Mouse (Mus musculus): ENCODE measurements around the gene Ebp.

Gene Ebp

GRCm38 (mm10) chrX:8193419-8193723 lies at the start of gene Ebp:
Ebp (minus strand) TSS chrX:8193512.
- in situ Hi-C loops (cut with MboI, MseI) = loop anchor here (10.0 kb wide), 1 partner anchor 441 kb away; no protein-coding TSS in a partner anchor

DNA sequence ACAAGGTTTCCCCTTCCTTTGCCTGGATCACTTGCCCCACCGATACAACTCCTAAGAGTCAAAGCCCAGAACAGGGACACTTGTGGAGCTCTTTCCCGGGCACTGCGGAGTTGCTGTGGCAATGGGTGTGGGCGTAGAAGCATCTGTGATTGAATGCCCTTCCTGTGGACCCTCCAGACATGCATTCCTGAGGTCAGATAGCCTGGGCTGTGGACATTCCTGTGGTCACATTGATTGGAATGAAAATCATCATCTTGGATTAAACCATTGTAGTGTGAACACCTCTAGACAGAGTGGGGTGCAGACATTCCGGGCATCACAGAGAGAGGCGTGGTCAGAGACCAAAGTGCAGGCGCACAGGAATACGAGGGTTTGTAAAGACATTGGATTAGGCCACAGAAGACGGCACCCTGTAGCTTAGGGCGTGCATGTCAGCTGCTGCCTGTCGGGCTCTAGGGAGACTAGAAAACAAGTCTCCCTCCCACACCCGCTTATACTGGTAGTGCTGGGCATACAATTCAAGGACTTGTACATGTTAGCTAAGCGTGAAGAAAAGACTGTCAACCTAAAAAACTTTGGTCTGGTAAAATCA lies 45.6 kb upstream of the Ebp start:
- in situ Hi-C loops (cut with MboI, MseI) = no loop called here

DNA sequence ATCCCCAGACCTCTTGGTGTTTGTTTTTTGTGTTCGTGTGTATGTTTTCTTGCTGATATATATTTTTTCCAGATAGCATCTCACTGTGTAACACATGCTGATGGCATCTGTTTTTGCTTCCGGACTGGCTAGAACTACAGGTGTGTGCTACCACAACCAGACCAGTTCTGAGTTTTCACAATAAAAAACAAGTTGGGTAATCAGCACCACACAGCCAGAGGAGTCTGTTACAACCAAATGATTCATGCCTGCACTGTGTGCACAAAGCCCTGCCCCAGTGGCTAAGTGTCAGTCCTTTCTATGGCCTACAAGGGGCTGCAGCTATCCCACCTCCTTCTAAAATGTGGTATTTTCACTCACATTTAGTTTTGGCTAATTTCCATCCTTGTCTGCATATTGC lies 43.4 kb upstream of the Ebp start:
- in situ Hi-C loops (cut with MboI, MseI) = no loop called here

DNA sequence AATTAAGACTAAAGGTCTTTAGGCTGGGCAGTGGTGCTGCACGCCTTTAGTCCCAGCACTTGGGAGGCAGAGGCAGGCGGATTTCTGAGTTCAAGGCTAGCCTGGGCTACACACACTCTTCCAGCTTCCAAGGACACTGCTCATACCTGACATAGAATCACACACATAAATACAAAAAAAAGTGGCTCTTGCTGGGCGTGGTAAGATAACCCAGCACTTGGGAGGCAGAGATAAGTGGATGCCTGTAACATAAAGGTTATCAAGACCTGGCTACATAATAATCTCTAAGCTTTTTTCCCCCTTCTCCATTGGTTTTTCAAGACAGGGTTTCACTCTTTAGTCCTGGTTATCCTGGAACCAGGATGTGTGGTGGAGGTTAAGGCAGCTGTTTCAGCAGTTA lies 40.3 kb upstream of the Ebp start:
- in situ Hi-C loops (cut with MboI, MseI) = no loop called here

- in situ Hi-C loops (cut with MboI, MseI) = no loop called here
Observed at GRCm38 (mm10) chrX:8230272-8230671, 37.0 kb upstream of the Ebp start.

GRCm38 (mm10) chrX:8223473-8223872 lies 30.2 kb upstream of the Ebp start:
- in situ Hi-C loops (cut with MboI, MseI) = no loop called here

GRCm38 (mm10) chrX:8222678-8223421 lies 29.5 kb upstream of the Ebp start:
- in situ Hi-C loops (cut with MboI, MseI) = no loop called here

GRCm38 (mm10) chrX:8222296-8222677 lies 29.0 kb upstream of the Ebp start:
- in situ Hi-C loops (cut with MboI, MseI) = no loop called here

DNA sequence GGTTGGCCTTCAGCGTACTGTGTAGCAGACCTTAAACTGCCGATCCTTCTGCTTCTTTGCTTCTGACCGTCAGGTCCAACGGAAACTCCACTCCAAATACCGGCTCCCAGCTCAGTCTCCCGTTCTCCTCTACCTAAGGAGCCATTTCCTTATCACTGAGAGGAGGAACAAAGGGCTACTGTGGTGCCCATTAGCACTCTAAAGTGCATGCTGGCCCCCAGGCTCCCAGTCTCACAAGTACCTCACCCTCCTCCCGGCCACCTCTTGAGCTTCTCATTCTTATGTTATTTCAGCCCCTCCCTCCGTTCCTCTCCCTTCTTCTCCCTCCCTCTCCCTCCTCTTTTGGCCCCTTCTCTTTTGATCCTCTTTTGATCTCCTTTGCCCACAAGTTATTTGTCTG lies 26.3 kb upstream of the Ebp start:
- in situ Hi-C loops (cut with MboI, MseI) = no loop called here

DNA sequence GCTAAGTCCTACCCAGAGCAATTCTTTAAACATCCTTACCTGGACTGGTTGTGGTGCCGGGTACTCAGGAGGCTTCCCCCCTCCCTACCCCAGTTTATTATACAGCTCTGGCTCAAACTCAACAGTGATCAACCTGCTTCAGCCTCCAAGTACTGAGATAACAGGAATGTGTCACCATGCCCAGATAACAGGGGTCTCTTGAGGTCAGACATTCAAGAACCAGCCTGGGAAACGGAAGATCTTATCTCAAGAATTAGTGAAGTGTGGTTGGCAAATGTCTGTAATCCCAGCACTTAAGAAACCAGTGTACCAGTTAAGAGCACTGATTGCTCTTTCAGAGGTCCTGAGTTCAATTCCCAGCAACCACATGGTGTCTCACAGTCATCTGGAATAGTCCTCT lies 24.8 kb upstream of the Ebp start:
- in situ Hi-C loops (cut with MboI, MseI) = no loop called here

- in situ Hi-C loops (cut with MboI, MseI) = no loop called here
Observed at GRCm38 (mm10) chrX:8217383-8217782, 24.1 kb upstream of the Ebp start.

DNA sequence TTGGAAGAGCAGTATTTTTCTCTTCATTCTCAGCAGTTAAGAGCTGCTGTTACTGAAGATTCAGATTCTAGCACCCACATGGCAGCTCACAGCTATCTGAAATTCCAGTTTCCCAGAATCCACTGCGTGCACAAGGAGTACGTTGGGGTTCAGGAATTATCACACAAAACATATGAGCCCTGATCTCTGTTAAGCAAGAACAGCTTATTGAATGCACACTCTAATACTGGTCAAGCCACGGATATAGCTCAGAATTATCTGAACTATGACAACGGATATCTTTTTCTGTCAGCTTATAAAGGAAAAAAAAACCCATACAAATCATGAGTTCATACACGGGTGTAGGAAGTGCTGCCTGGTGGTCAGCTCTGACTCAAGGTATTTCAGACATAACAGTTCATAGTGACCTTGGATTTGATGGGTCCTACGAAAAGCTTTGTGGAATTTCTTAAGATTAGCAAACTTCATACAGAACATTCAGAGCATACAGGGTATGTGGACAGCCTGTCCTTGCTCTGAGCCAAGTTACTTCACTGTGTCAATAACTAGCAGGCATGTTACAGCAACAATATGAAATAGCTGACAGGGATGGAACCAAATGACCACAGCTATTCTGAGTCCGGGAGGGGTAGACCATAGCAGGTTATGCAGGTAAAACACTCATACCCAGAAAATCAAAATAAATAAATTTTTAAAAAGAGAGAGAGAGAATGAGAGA lies 18.3 kb upstream of the Ebp start:
- in situ Hi-C loops (cut with MboI, MseI) = no loop called here

- in situ Hi-C loops (cut with MboI, MseI) = no loop called here
Observed at GRCm38 (mm10) chrX:8209720-8210119, 16.4 kb upstream of the Ebp start.

- in situ Hi-C loops (cut with MboI, MseI) = no loop called here
Observed at GRCm38 (mm10) chrX:8207224-8207623, 13.9 kb upstream of the Ebp start.

- in situ Hi-C loops (cut with MboI, MseI) = no loop called here
Observed at GRCm38 (mm10) chrX:8206694-8207197, 13.4 kb upstream of the Ebp start.

DNA sequence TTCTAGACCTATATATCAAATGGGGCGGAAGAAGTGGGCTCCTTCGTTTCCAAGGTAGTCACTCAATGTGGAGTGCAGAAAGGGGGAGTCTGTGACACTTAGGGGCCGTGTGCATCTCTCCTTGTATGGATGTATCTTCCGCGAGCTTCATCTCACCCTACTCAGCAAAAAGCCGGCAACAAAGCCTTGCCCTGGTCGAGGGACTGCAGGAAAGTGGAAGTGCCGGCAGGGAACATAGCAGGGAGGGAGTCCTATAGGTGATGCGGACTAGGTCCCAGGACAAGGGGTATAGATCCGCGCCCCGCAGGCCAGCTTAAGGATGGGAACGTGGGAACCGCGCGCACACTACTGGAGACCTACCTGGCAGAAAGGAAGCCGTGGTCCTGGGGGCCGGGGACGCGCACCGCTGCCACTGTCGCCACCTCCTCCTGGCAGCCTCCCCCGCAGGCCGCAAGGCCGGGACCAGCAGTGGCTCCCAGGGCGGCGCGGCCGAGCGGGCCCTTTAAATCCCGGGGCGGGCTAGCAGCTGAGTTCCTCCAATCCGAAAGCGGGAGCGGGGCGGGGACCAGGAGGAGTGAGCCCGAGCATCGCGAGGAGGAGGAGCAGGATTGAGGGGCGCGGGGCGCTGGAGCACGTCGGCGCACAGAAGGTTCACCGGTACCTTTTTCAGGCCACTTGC lies 12.8 kb upstream of the Ebp start, which contains the start of gene Porcn:
Porcn (minus strand) TSS at position 511 of the 679 bp plus-strand sequence.
- in situ Hi-C loops (cut with MboI, MseI) = no loop called here

DNA sequence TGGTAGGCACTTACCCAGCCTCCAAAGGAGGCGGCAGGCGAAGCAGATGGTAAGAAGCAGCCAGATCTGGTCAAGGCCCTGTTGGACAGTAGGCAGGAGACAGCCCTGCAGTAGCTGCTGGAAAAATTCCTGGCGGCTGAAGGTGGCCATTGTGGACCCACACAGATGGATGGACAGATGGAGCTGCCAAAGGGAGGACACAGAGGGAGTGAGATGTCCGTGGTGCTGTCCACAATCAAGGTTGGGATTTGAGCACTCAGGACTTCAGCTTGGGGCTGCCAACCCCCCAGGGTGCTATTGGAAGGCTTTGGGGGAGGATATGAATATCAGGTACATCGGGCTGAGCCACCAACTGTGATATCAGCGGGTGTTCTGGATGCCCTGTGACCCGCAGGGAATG lies 12.2 kb upstream of the Ebp start:
- in situ Hi-C loops (cut with MboI, MseI) = no loop called here

DNA sequence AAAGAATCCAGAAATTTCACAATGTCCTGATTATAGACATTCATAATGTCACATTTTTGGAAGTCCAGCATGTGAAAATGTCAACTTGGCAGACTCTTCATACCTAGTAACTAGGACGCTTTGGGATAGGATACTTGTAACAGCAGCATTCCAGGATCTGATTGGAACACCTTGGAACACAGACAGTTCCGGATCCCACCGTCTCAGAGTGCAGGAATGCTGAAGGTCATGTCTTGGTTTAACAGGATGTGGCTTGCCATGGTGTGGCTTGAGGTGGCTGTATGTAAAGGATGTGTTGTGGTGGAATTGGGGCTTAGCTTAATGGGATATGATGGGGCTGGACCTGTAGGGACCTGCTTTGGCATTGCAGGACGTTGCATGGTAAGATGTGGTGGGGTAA lies 11.8 kb upstream of the Ebp start:
- in situ Hi-C loops (cut with MboI, MseI) = no loop called here

DNA sequence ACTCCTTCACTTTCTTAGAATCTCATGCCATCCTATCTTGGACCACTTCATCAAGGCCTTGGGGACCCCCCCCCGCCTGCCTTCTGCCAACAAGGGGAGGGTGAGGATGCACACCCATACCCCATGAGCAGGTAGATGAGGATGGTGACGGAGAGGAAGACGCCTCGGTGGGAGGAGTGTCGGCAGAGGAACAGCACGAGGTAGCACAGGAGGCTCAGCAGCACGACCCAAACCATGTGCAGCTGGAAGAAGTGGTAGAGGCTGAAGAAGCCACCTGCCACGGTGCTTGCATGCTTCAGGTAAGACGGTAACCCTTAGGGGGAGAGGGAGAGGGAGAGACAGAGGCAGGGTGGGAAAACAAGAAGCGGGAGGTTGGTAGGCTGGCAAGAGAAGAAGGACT lies 10.8 kb upstream of the Ebp start:
- in situ Hi-C loops (cut with MboI, MseI) = no loop called here

DNA sequence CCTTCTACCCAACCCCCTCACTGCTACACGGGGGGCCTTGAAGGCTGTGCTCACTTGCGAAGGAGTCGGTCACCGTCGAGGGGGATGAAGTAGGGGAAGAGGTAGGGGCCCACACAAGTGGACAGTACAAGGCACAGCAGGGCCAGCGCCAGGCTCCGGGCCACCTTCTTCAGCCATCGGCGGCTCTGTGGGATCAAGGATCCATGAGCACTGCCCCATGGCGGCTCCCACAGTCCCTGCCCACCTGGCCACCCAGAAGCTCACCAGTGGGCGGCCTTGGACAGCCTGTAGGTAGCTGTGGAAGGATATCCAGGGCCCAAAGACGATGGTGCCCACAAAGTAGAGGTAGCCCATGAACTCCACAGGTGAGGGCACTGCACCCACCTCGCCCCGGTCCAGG lies 9.8 kb upstream of the Ebp start:
- in situ Hi-C loops (cut with MboI, MseI) = no loop called here

- in situ Hi-C loops (cut with MboI, MseI) = loop anchor here (10.0 kb wide), 1 partner anchor 442 kb away; no protein-coding TSS in a partner anchor
Observed at GRCm38 (mm10) chrX:8192640-8193418, 483 bp downstream of the Ebp start.

Data from T-helper 2 cell (primary cell).